Mouse (Mus musculus) small intestine, adult 2 months (tissue): ENCODE results near the gene Hoxa3.

ENCODE experiments used
- CTCF ChIP-seq: fragments of 200-500 bp; IDR thresholded peaks from 2 replicates; pipeline ENCODE4 v1.5.1; 2012; ENCODE audit warnings: low read depth, mild to moderate bottlenecking, control low read depth, inconsistent platforms, low read length, moderate library complexity, mixed read lengths; ENCODE audit not compliant: insufficient replicate concordance, insufficient read length; ENCODE audit errors: extremely low read depth
- POLR2A ChIP-seq: fragments of 200-500 bp; IDR thresholded peaks from 2 replicates; pipeline ENCODE4 v1.6.1; 2012; ENCODE audit warnings: low read depth, mild to moderate bottlenecking, control low read depth, inconsistent platforms, low read length, moderate library complexity

GRCm38 (mm10) chr6:52158276-52159051 is 54.7 kb downstream of the Hoxa3 start, which contains the start of gene Hoxa1:
- TF ChIP-seq CTCF (no peak), POLR2A (no peak)
